Mouse (Mus musculus): ENCODE measurements around the gene Arhgap17. TPM values are rescaled to one million over a fixed set of nuclear protein-coding genes. Genes with fewer than 3 reads are reported as not detected.

The Arhgap17 gene
- total RNA-seq, 2 experiments from 2014 or later: 33.8 to 95.5 TPM

DNA sequence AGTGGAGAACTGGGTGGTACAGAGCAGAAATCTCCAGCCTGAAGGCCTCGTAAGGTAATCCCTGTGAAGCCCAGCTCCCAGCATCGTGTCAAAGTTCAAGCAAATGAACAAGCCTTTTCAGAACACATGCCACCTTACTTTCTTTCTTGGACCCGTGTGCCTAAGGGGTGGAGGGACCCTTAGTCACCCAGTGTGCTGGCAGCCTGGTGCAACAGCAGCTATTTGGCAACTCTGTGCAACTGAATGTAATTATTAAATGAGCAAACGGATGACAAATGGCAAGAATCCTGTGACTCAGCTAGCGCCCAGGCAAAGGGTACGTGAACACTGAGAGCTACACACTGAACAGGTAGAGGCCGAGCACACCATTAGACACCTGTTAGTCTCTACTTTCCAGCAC lies 75.8 kb downstream of the Arhgap17 start:
- ATAC-seq (replicated peaks; ENCODE audit: poor library complexity, severe bottlenecking): peak; percentile 6; the same call in 1 of the 2 replicates

DNA sequence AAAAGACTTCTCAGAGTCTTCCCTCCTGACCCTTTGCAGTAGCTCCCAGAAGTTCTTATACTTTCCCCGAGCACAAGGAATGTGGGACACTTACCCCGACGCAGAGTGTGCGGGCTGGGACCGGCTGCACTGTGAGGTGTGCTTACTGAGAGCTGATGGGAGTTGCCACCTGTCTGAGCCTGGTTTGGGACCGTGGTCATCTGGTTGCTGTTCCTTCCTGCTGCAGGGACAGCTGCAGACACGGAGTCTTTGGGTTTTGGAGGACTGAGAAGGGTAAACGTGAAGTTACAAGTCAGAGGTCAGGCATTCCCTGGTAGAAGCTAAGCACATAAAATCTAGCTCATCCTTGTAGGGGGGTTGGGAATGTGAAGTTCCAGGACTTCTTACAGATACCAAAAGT lies 77.8 kb downstream of the Arhgap17 start:
- no peak for ATAC-seq (replicated peaks; ENCODE audit: poor library complexity, severe bottlenecking)

GRCm38 (mm10) chr7:123289176-123289575 lies 80.5 kb downstream of the Arhgap17 start:
- no peak for ATAC-seq (replicated peaks; ENCODE audit: poor library complexity, severe bottlenecking)

GRCm38 (mm10) chr7:123287903-123288302 lies 81.8 kb downstream of the Arhgap17 start:
- no peak for ATAC-seq (replicated peaks; ENCODE audit: poor library complexity, severe bottlenecking)

- no peak for ATAC-seq (replicated peaks; ENCODE audit: poor library complexity, severe bottlenecking)
Measured at GRCm38 (mm10) chr7:123285896-123286295, 83.8 kb downstream of the Arhgap17 start.

GRCm38 (mm10) chr7:123283826-123284225 lies 85.9 kb downstream of the Arhgap17 start:
- ATAC-seq (replicated peaks; ENCODE audit: poor library complexity, severe bottlenecking): no peak

DNA sequence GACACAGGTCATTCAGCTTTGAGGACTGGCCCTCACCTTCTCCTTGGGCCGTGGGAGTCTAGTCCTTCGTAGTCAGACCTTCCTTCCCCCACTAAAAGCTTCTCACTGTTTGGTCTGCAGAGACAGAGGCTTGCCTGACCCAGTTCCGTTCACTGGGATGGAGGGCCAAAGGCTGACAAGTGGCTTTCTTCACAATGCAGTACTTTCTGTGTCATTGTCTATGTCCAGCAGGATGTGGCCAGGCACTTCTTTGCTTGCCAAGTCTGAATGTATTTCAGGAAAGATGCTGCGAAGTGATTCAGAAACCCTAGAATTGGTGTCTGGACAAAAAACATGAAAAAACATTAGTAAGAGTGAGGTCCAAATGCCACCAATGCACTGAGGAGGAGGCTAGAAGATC lies 89.9 kb downstream of the Arhgap17 start:
- ATAC-seq (replicated peaks; ENCODE audit: poor library complexity, severe bottlenecking): no peak

GRCm38 (mm10) chr7:123276568-123276967 lies 93.1 kb downstream of the Arhgap17 start:
- peak; percentile 70 for ATAC-seq (replicated peaks; ENCODE audit: poor library complexity, severe bottlenecking)

DNA sequence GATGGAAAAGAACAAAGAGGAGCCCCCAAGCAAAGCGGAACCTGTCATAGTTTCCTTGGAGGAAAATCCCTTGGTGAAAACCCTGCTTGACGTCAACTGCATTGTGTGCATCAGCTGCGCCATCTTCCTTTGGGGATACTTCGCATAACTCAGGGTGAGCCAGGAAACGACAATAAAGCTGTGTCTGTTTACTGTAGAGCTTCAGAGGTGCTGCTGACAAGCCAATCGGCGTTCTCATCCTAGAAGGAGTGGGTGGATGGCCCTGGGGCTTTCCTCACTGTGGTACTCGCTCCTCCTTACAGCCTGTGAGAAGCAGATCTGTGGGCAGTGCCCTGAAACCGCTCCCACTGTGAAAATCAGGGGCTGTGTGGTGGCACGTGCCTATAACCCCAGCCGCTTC lies 96.7 kb downstream of the Arhgap17 start:
- ATAC-seq (replicated peaks; ENCODE audit: poor library complexity, severe bottlenecking): no peak

DNA sequence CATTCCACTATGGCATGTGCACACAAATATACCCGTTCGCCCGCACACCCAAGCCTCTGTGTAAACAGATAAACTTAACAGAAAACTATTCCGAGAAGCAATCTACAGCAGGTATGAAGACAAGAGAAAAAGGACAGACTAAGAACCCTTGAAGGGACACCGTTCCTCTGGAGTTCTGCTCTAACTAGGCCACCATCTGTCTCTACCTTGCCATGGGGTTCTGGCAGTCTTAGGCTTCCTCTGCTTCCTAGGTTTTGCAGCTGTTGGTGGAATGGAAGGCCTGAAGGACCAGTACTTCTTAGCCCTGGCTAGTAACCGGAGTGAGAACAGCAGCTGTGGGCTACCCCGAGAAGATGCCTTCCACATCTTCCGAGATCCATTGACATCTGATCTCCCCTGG lies 111.6 kb downstream of the Arhgap17 start:
- no peak for ATAC-seq (replicated peaks; ENCODE audit: poor library complexity, severe bottlenecking)

DNA sequence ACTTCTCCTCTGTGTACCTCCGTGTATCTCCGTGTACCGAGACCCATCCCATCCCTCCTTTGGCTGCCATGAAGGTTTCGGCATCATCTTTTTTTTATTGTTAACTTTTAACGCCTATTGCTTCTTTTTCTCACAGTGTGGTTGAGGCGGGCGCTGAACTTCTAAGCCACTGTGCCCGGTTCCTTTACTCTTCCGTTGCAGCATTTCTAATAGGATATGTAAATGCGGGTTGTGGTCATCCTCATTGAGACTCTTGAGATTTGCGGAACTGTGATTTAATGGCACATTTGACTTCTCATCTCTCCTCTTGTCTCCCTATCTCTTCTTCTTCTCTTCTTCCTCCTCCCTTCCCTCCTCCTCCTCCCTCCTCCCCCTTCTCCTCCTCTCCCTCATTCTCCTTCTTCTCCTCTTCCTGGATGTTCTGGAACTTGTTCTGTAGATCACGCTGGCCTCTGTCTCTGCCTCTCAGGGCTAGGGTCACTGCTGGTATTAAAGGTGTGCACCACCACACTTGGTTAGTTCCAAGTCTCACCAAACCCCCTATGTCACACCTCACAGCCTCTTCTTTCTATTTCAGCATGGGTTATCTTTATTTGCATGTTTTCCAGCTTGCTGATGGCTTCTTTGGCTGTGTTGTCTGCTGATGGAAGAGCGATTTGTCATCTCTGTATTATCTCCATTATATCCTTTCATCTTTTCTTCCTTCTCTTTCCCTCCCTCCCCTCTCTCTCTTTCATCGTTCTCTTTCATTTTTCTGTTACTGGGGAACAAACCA lies 115.3 kb downstream of the Arhgap17 start:
- ATAC-seq (replicated peaks; ENCODE audit: poor library complexity, severe bottlenecking): no peak

DNA sequence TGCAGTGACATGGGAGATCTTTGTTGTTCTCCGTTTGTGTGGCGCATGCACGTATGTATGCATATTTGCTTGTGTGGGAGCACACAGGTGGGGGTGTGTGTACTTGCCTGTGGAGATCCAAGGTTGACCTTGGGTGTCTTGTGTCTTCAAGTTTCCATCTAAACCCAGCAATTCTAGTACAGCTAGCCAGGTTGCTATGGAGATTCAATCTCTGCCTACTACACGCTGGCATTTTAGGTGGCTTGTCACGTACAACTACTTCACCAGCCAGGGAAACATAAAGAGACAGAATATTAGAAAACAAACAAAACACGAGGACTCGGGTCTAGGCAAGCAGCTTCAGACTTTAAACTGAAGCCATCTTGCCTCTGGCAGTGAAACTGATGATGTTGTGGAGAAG lies 116.3 kb downstream of the Arhgap17 start:
- no peak for ATAC-seq (replicated peaks; ENCODE audit: poor library complexity, severe bottlenecking)

DNA sequence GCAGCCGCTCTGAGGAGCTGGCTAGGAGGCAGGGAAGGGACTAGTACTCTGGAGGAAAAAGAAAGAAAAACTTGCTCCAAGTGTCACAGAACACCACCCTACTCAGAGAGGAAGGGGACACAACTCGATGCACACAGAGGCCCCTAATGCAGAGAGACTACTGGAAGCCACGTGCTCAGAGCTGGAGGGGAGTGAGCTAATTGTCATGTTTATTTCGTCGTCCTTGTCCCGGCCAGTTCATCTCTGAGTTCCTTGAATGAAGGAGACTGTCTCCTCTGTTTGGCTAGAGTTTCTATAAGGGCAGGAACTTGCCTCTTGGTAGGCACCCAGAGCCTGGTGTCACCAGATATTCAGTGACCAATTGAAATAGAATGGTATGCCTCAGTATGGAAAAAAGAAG lies 118.4 kb downstream of the Arhgap17 start:
- no peak for ATAC-seq (replicated peaks; ENCODE audit: poor library complexity, severe bottlenecking)

- no peak for ATAC-seq (replicated peaks; ENCODE audit: poor library complexity, severe bottlenecking)
Measured at GRCm38 (mm10) chr7:123248166-123248565, 121.5 kb downstream of the Arhgap17 start.

- ATAC-seq (replicated peaks; ENCODE audit: poor library complexity, severe bottlenecking): no peak
Measured at GRCm38 (mm10) chr7:123246504-123247084, 123.1 kb downstream of the Arhgap17 start.

DNA sequence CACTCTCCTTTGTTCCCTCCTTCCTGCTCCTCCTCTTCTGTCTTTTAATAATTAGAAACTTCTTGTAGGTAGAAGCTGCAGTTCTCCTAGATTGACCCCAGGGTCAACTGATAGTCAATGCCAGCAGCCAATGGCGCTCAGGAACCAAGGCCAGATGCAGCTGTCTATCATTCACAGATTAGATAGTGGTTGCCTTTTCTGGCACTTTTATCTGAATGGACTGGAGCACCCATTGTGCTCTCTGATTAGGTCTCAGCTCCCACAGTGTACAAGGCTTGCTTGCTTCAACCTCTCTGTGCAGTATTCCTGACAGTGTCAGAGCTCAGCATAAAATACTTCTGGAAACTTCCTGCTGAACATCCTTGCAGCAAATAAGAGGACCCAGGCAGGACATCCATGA lies 124.9 kb downstream of the Arhgap17 start:
- ATAC-seq (replicated peaks; ENCODE audit: poor library complexity, severe bottlenecking): no peak

- ATAC-seq (replicated peaks; ENCODE audit: poor library complexity, severe bottlenecking): peak; percentile 46
Measured at GRCm38 (mm10) chr7:123242241-123242640, 127.5 kb downstream of the Arhgap17 start.

GRCm38 (mm10) chr7:123240064-123240463 lies 129.7 kb downstream of the Arhgap17 start:
- ATAC-seq (replicated peaks; ENCODE audit: poor library complexity, severe bottlenecking): peak; percentile 85

- ATAC-seq (replicated peaks; ENCODE audit: poor library complexity, severe bottlenecking): no peak
Measured at GRCm38 (mm10) chr7:123238621-123239020, 131.1 kb downstream of the Arhgap17 start.

GRCm38 (mm10) chr7:123235449-123235848 lies 134.3 kb downstream of the Arhgap17 start:
- ATAC-seq (replicated peaks; ENCODE audit: poor library complexity, severe bottlenecking): peak; percentile 90

Measured in granulocyte monocyte progenitor cell, adult 5-6 weeks (primary cell).